Mouse (Mus musculus): ENCODE results near the gene Ptges2. TPM values are rescaled to one million over a fixed set of nuclear protein-coding genes. Genes with fewer than 3 reads are reported as not detected.
A peak's percentile ranks its signal among the peaks of the same experiment; 100 is the strongest.

The Ptges2 gene
- polyA plus RNA-seq, 1 experiment from 2014 or later = 24.9 TPM

- H3K27ac ChIP-seq = no peak overlapping the region
- H3K4me2 ChIP-seq = no peak overlapping the region
- WGBS = 90% methylated on average over 12 of the region's 12 CpGs
- ATAC-seq (ENCODE audit: insufficient number of reproducible peaks, low FRiP score, low TSS enrichment, low read depth) = no peak
- no peak overlapping the region for H3K9ac ChIP-seq
- no peak overlapping the region for H3K4me3 ChIP-seq
- no peaks in the 10 kb centered on the region for H3K9me3 ChIP-seq
- no peaks in the 10 kb centered on the region for H3K27me3 ChIP-seq
- peaks cover 60% of the 10 kb centered on the region for H3K36me3 ChIP-seq
- H3K4me1 ChIP-seq = peaks cover 34% of the 10 kb centered on the region
Measured at GRCm38 (mm10) chr2:32420066-32420608, 24.4 kb downstream of the Ptges2 start.

- H3K9me3 ChIP-seq = no peaks in the 10 kb centered on the region
- H3K4me1 ChIP-seq = peaks cover 38% of the 10 kb centered on the region
- 84% methylated on average over 6 of the region's 6 CpGs for WGBS
- H3K36me3 ChIP-seq = peaks cover 55% of the 10 kb centered on the region
- no peak for ATAC-seq (ENCODE audit: insufficient number of reproducible peaks, low FRiP score, low TSS enrichment, low read depth)
- H3K4me2 ChIP-seq = no peak overlapping the region
- H3K27me3 ChIP-seq = no peaks in the 10 kb centered on the region
- H3K9ac ChIP-seq = no peak overlapping the region
- H3K27ac ChIP-seq = no peak overlapping the region
- H3K4me3 ChIP-seq = no peak overlapping the region
Measured at GRCm38 (mm10) chr2:32420647-32421046, 25.0 kb downstream of the Ptges2 start.

GRCm38 (mm10) chr2:32421851-32422251 is 26.2 kb downstream of the Ptges2 start:
- no peak overlapping the region for H3K27ac ChIP-seq
- no peak overlapping the region for H3K4me2 ChIP-seq
- WGBS = 91% methylated on average over 6 of the region's 6 CpGs
- H3K4me3 ChIP-seq = no peak overlapping the region
- ATAC-seq (ENCODE audit: insufficient number of reproducible peaks, low FRiP score, low TSS enrichment, low read depth) = no peak
- peaks cover 41% of the 10 kb centered on the region for H3K4me1 ChIP-seq
- H3K9ac ChIP-seq = no peak overlapping the region
- no peaks in the 10 kb centered on the region for H3K9me3 ChIP-seq
- H3K36me3 ChIP-seq = peaks cover 43% of the 10 kb centered on the region
- no peaks in the 10 kb centered on the region for H3K27me3 ChIP-seq

- WGBS = 3% methylated on average over 14 of the region's 14 CpGs
Measured at GRCm38 (mm10) chr2:32423481-32424331, 28.0 kb downstream of the Ptges2 start.

GRCm38 (mm10) chr2:32424796-32425195 is 29.1 kb downstream of the Ptges2 start:
- H3K4me1 ChIP-seq = peaks cover 66% of the 10 kb centered on the region
- no peak overlapping the region for H3K4me3 ChIP-seq
- WGBS = 38% methylated on average over 3 of the region's 3 CpGs
- no peak for ATAC-seq (ENCODE audit: insufficient number of reproducible peaks, low FRiP score, low TSS enrichment, low read depth)
- H3K9ac ChIP-seq = no peak overlapping the region
- H3K9me3 ChIP-seq = no peaks in the 10 kb centered on the region
- no peak overlapping the region for H3K4me2 ChIP-seq
- peak overlapping the region; percentile 89 for H3K27ac ChIP-seq
- peaks cover 13% of the 10 kb centered on the region for H3K36me3 ChIP-seq
- H3K27me3 ChIP-seq = no peaks in the 10 kb centered on the region

More at GRCm38 (mm10) chr2:32423481-32424331, 28.0 kb downstream of the Ptges2 start:
- Histone ChIP-seq H3K27ac (peak overlapping the region; percentile 89), H3K27me3 (no peaks in the 10 kb centered on the region), H3K9ac (peak overlapping the region; percentile 10; the same call in 1 of the 2 replicates), H3K4me2 (peak overlapping the region; percentile 80), H3K4me1 (peaks cover 56% of the 10 kb centered on the region), H3K4me3 (peak overlapping the region; percentile 42), H3K36me3 (peaks cover 24% of the 10 kb centered on the region), H3K9me3 (no peaks in the 10 kb centered on the region)
- peak; percentile 85 for ATAC-seq (ENCODE audit: insufficient number of reproducible peaks, low FRiP score, low TSS enrichment, low read depth)

- peaks cover 5% of the 10 kb centered on the region for H3K36me3 ChIP-seq
- H3K9ac ChIP-seq = no peak overlapping the region
- no peak for ATAC-seq (ENCODE audit: insufficient number of reproducible peaks, low FRiP score, low TSS enrichment, low read depth)
- 68% methylated on average over 5 of the region's 5 CpGs for WGBS
- H3K27me3 ChIP-seq = no peaks in the 10 kb centered on the region
- 0 out of 2 replicates have a peak overlapping the region, but pooled peaks have one; percentile 89 for H3K27ac ChIP-seq
- no peaks in the 10 kb centered on the region for H3K9me3 ChIP-seq
- H3K4me2 ChIP-seq = no peak overlapping the region
- H3K4me3 ChIP-seq = no peak overlapping the region
- peaks cover 73% of the 10 kb centered on the region for H3K4me1 ChIP-seq
Measured at GRCm38 (mm10) chr2:32425568-32425967, 29.9 kb downstream of the Ptges2 start.

- Histone ChIP-seq H3K36me3 (no peaks in the 10 kb centered on the region; the same call in 1 of the 2 replicates), H3K27ac (peak overlapping the region; percentile 17; the same call in 1 of the 2 replicates), H3K4me1 (peaks cover 77% of the 10 kb centered on the region), H3K27me3 (no peaks in the 10 kb centered on the region), H3K4me2 (no peak overlapping the region), H3K4me3 (no peak overlapping the region), H3K9me3 (no peaks in the 10 kb centered on the region), H3K9ac (no peak overlapping the region)
- WGBS = 92% methylated on average over 1 of the region's 1 CpGs
- ATAC-seq (ENCODE audit: insufficient number of reproducible peaks, low FRiP score, low TSS enrichment, low read depth) = no peak
Measured at GRCm38 (mm10) chr2:32426141-32426540, 30.4 kb downstream of the Ptges2 start.

GRCm38 (mm10) chr2:32427720-32428119 is 32.0 kb downstream of the Ptges2 start:
- peaks cover 72% of the 10 kb centered on the region for H3K4me1 ChIP-seq
- no peaks in the 10 kb centered on the region for H3K27me3 ChIP-seq
- no peaks in the 10 kb centered on the region for H3K9me3 ChIP-seq
- H3K36me3 ChIP-seq = no peaks in the 10 kb centered on the region
- peak overlapping the region; percentile 33; the same call in 1 of the 2 replicates for H3K4me2 ChIP-seq
- no peak overlapping the region for H3K9ac ChIP-seq
- ATAC-seq (ENCODE audit: insufficient number of reproducible peaks, low FRiP score, low TSS enrichment, low read depth) = no peak
- H3K4me3 ChIP-seq = no peak overlapping the region
- peak overlapping the region; percentile 84 for H3K27ac ChIP-seq
- WGBS = 56% methylated on average over 5 of the region's 5 CpGs

- peak overlapping the region; percentile 10; the same call in 1 of the 2 replicates for H3K4me3 ChIP-seq
- WGBS = 25% methylated on average over 8 of the region's 8 CpGs
- H3K9ac ChIP-seq = no peak overlapping the region
- no peaks in the 10 kb centered on the region for H3K36me3 ChIP-seq
- peaks cover 67% of the 10 kb centered on the region for H3K4me1 ChIP-seq
- no peaks in the 10 kb centered on the region for H3K27me3 ChIP-seq
- peak overlapping the region; percentile 84 for H3K27ac ChIP-seq
- H3K4me2 ChIP-seq = peak overlapping the region; percentile 33
- H3K9me3 ChIP-seq = no peaks in the 10 kb centered on the region
- ATAC-seq (ENCODE audit: insufficient number of reproducible peaks, low FRiP score, low TSS enrichment, low read depth) = peak; percentile 77
Measured at GRCm38 (mm10) chr2:32428262-32428722, 32.6 kb downstream of the Ptges2 start.

- H3K36me3 ChIP-seq = no peaks in the 10 kb centered on the region
- H3K4me1 ChIP-seq = peaks cover 56% of the 10 kb centered on the region
- no peaks in the 10 kb centered on the region for H3K27me3 ChIP-seq
- no peak overlapping the region for H3K9ac ChIP-seq
- no peak for ATAC-seq (ENCODE audit: insufficient number of reproducible peaks, low FRiP score, low TSS enrichment, low read depth)
- whole genome bisulfite sequencing = 59% methylated on average over 4 of the region's 4 CpGs
- no peak overlapping the region for H3K4me3 ChIP-seq
- H3K4me2 ChIP-seq = peak overlapping the region; percentile 33; the same call in 1 of the 2 replicates
- H3K9me3 ChIP-seq = no peaks in the 10 kb centered on the region
- H3K27ac ChIP-seq = peak overlapping the region; percentile 84; the same call in 1 of the 2 replicates
Measured at GRCm38 (mm10) chr2:32429215-32429891, 33.7 kb downstream of the Ptges2 start.

GRCm38 (mm10) chr2:32430701-32431676 is 35.3 kb downstream of the Ptges2 start:
- H3K27ac ChIP-seq = peak overlapping the region; percentile 81
- ATAC-seq (ENCODE audit: insufficient number of reproducible peaks, low FRiP score, low TSS enrichment, low read depth) = peak; percentile 89
- H3K9ac ChIP-seq = peak overlapping the region; percentile 44
- no peaks in the 10 kb centered on the region for H3K36me3 ChIP-seq
- 11% methylated on average over 18 of the region's 18 CpGs for WGBS
- peak overlapping the region; percentile 64 for H3K4me2 ChIP-seq
- H3K4me3 ChIP-seq = peak overlapping the region; percentile 41
- H3K27me3 ChIP-seq = no peaks in the 10 kb centered on the region
- peaks cover 44% of the 10 kb centered on the region for H3K4me1 ChIP-seq
- H3K9me3 ChIP-seq = no peaks in the 10 kb centered on the region

All from limb, embryonic 15.5 days (tissue).